Mouse (Mus musculus) embryonic facial prominence, embryonic 13.5 days (tissue): ENCODE data around the gene Edem3. TPM values are rescaled to one million over a fixed set of nuclear protein-coding genes. Genes with fewer than 3 reads are reported as not detected.
"Not testable (repeated sequence)": the region's sequence is repeated elsewhere in the genome, so short reads cannot be mapped to it uniquely, and the experiment has no call there.

ENCODE experiments used
- ATAC-seq: fragments of 200-750 bp; cut with Nextera tagmentation; 2 replicates; pipeline ENCODE4 v1.8.0; 2017; ENCODE audit warnings: low read depth; ENCODE audit not compliant: insufficient number of reproducible peaks, insufficient read depth, low FRiP score, low TSS enrichment
- H3K27ac ChIP-seq: fragments of 300-500 bp; sonication (generic); 2 replicates; pipeline ENCODE4 v1.5.1; 2015; ENCODE audit warnings: moderate library complexity, mild to moderate bottlenecking, inconsistent platforms
- H3K27me3 ChIP-seq: fragments of 300-500 bp; sonication (generic); 2 replicates; pipeline ENCODE4 v1.6.1; 2015; ENCODE audit warnings: mild to moderate bottlenecking, inconsistent platforms
- H3K36me3 ChIP-seq: fragments of 300-500 bp; sonication (generic); 2 replicates; pipeline ENCODE4 v1.6.1; 2015; ENCODE audit warnings: mild to moderate bottlenecking, inconsistent platforms
- H3K4me1 ChIP-seq: fragments of 300-500 bp; sonication (generic); 2 replicates; pipeline ENCODE4 v1.6.1; 2015; ENCODE audit warnings: inconsistent platforms
- H3K4me2 ChIP-seq: fragments of 300-500 bp; sonication (generic); 2 replicates; pipeline ENCODE4 v1.6.1; 2015; ENCODE audit warnings: moderate library complexity, mild to moderate bottlenecking, inconsistent platforms
- H3K4me3 ChIP-seq: fragments of 300-500 bp; sonication (generic); 2 replicates; pipeline ENCODE4 v1.5.1; 2015; ENCODE audit warnings: mild to moderate bottlenecking, inconsistent platforms
- H3K9ac ChIP-seq: fragments of 300-500 bp; sonication (generic); 2 replicates; pipeline ENCODE4 v1.6.1; 2015; ENCODE audit warnings: mild to moderate bottlenecking, inconsistent platforms
- H3K9me3 ChIP-seq: fragments of 300-500 bp; sonication (generic); 2 replicates; pipeline ENCODE4 v1.6.1; 2016; ENCODE audit warnings: inconsistent platforms
- WGBS: fragments of 180-500 bp; shearing (Covaris S2); methylation state at CpG from one replicate; pipeline ENCODE4 v1.1.7; 2015; ENCODE audit warnings: mixed read lengths; 5-methylcytosine and 5-hydroxymethylcytosine counted together
- polyA plus RNA-seq: library from polyadenylated mRNA; unstranded; fragments of >200 nt; fragmentation: Nextera tagmentation; extraction: Ambion mirVana; gene quantifications from 2 replicates; pipeline ENCODE4 v1.2.1, GENCODE M21; 2015

The Edem3 gene
- polyA plus RNA-seq, 1 experiment from 2014 or later = 13.8 TPM

DNA sequence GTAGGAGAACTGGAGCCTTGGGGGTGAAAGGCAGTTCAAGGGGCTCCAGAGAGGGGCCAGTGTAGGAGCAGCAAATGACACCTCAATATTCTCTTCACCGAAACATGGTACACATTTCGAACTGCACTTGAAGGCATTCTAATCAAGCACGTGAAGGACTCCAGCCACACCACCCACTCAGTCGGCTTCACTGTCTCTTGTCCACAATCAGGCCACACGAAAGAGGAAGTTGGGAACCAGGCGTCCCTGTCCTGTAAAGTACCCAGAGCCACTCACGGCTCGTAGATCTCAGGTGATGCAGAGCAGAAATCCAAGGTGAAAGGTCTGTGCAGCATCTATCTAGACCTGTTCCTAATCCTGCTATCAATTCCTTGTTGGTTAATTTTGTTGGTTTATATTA is 36.6 kb upstream of the Edem3 start:
- H3K27ac ChIP-seq = no peak overlapping the region
- H3K4me1 ChIP-seq = no peaks in the 10 kb centered on the region
- H3K4me2 ChIP-seq = no peak overlapping the region
- 86% methylated on average over 8 of the region's 8 CpGs for WGBS
- H3K9me3 ChIP-seq = no peaks in the 10 kb centered on the region
- no peaks in the 10 kb centered on the region for H3K36me3 ChIP-seq
- H3K27me3 ChIP-seq = no peaks in the 10 kb centered on the region
- no peak for ATAC-seq
- no peak overlapping the region for H3K9ac ChIP-seq
- H3K4me3 ChIP-seq = no peak overlapping the region

DNA sequence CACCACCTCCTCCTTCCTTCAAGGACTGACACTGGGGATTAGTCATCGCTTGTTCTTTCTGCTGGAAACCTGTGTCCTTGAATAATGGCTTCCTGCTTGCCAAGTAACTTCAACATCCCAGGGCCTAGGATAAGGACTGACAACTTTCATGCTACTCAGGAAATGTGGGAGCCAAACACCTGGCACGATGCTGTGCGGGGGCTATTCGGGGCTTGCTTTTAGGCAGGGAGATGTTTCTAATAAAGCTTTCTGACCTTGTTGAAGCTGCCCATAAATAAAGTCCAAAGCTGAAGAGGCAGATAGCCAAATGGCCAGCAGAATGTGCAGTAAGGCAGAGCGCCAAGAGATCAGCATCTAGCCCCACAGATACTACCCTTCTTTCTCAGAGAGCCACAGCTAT is 35.3 kb upstream of the Edem3 start:
- ATAC-seq = no peak
- no peak overlapping the region for H3K9ac ChIP-seq
- H3K27me3 ChIP-seq = no peaks in the 10 kb centered on the region
- no peaks in the 10 kb centered on the region for H3K36me3 ChIP-seq
- H3K4me1 ChIP-seq = no peaks in the 10 kb centered on the region
- 84% methylated on average over 5 of the region's 5 CpGs for WGBS
- H3K27ac ChIP-seq = no peak overlapping the region
- no peak overlapping the region for H3K4me3 ChIP-seq
- H3K9me3 ChIP-seq = no peaks in the 10 kb centered on the region
- no peak overlapping the region for H3K4me2 ChIP-seq

DNA sequence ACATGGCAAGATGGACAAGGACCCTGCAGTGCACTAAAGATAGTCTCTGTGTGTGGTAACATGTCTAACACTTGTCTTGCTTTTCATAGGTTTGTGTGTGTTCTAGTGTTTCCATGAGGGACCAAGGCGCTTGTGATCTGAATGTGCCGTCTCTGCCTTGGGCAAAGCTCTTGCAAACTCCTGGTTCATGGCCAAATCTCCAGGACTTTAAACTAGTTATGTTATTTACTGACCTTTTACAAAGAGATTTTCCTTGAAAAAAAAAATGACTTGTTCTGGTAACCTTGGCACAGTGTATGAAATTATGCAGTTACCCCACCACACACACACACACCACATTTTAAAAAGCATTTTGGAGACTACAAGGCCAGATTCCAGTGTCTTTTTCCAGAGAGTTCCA is 34.6 kb upstream of the Edem3 start:
- Histone ChIP-seq H3K9ac (no peak overlapping the region), H3K4me2 (no peak overlapping the region), H3K36me3 (no peaks in the 10 kb centered on the region), H3K27me3 (no peaks in the 10 kb centered on the region), H3K4me3 (no peak overlapping the region), H3K4me1 (no peaks in the 10 kb centered on the region), H3K27ac (no peak overlapping the region), H3K9me3 (no peaks in the 10 kb centered on the region)
- no peak for ATAC-seq
- WGBS = 75% methylated on average over 2 of the region's 2 CpGs

DNA sequence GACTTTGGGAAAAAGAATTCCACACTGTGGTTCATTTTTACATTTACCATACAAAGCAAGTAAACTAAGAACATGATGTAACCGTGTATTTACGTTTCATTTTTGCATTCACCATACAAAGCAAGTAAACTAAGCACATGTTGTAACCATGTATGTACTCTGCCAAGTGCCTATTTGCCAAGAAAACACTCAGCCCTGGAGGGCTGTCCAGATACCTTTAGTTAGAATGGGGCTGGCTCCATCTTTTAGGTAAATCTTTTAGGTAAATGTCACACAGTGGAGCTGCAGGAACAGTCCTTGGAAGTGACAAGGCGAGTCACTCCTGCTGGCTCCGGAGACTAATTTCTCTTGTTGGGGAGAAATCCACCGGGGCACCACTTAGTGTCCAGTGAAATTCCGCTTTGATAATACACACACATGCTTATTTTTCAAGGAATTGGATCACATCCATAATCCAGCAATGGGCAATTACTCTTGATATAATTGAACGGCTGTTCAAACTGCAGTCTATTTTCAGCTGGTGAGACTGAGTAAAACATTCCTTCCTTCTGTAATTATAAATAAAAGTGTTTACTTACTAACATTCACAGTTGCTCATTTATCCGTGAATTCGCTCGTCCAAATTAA is 33.7 kb upstream of the Edem3 start:
- H3K36me3 ChIP-seq = no peaks in the 10 kb centered on the region
- H3K4me3 ChIP-seq = no peak overlapping the region
- H3K9ac ChIP-seq = no peak overlapping the region
- H3K9me3 ChIP-seq = no peaks in the 10 kb centered on the region
- no peak for ATAC-seq
- H3K4me2 ChIP-seq = no peak overlapping the region
- H3K27me3 ChIP-seq = no peaks in the 10 kb centered on the region
- no peak overlapping the region for H3K27ac ChIP-seq
- no peaks in the 10 kb centered on the region for H3K4me1 ChIP-seq
- WGBS = 74% methylated on average over 10 of the region's 10 CpGs

DNA sequence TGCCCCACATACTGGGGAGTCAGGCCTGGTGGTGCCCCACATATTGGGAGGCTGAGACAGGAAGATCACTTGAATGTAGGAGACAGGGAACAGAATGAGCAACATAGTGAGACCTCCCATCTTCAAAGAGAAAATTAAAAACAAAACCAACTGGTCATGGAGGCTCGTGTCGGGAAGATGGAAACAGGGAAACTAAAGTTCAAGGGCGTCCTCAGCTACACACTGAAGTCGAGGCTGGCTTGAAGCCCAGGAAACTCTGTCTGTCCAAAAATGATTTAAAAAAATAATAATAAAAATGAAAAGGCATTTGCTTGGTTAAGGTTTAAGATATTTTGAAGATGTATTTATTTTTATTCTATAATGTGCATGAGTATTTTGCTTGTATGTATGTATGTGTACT is 31.4 kb upstream of the Edem3 start:
- Histone ChIP-seq H3K36me3 (no peaks in the 10 kb centered on the region), H3K4me3 (no peak overlapping the region), H3K27ac (no peak overlapping the region), H3K4me2 (no peak overlapping the region), H3K9me3 (no peaks in the 10 kb centered on the region), H3K27me3 (no peaks in the 10 kb centered on the region), H3K4me1 (no peaks in the 10 kb centered on the region), H3K9ac (no peak overlapping the region)
- WGBS = 81% methylated on average over 4 of the region's 4 CpGs
- no peak for ATAC-seq

DNA sequence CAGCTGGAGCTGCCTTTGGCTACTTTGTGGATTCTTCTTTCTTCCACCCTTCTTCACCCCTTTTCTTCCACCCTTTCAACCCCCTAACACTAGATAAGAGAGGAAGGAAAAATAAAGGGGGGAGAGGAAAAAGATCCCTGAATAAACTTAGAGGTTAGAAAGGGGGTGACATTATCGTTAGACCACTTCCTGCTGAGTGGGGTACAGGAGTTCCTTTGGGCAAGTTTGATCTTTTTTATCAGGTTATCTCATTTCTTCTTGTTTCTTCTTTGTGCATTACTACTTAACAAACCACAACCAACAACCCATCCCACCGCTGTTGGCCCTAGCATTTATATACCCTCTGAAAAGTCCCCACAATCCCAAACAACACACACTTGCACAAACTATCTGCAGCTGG is 29.6 kb upstream of the Edem3 start:
- ATAC-seq = no peak
- WGBS = 62% methylated on average over 2 of the region's 2 CpGs

DNA sequence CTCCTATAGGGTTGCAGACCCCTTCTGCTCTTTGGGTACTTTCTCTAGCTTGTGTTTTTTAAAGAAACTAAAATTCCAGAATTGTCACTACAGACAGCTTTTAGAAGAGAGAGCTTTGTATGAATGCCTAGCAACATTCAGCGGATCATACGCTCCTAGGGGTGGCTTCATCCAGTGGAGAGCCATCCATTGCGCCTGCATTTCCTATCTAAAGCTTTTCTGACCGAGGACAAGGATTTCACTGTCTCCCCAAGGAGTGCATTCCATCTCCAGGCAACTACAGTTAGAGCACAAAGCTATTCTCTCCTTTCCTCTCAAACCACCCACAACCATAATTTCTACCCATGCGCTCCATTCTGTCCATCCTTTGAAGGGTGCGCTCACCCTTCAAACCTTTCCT is 28.8 kb upstream of the Edem3 start:
- H3K4me1 ChIP-seq = no peaks in the 10 kb centered on the region
- H3K9ac ChIP-seq = no peak overlapping the region
- H3K36me3 ChIP-seq = no peaks in the 10 kb centered on the region
- WGBS = 78% methylated on average over 6 of the region's 6 CpGs
- H3K27me3 ChIP-seq = no peaks in the 10 kb centered on the region
- H3K27ac ChIP-seq = no peak overlapping the region
- H3K4me2 ChIP-seq = no peak overlapping the region
- no peaks in the 10 kb centered on the region for H3K9me3 ChIP-seq
- H3K4me3 ChIP-seq = no peak overlapping the region
- ATAC-seq = no peak

More for the DNA sequence above, 29.6 kb upstream of the Edem3 start:
- H3K27ac ChIP-seq = no peak overlapping the region
- H3K36me3 ChIP-seq = no peaks in the 10 kb centered on the region
- no peak overlapping the region for H3K4me2 ChIP-seq
- no peaks in the 10 kb centered on the region for H3K4me1 ChIP-seq
- no peaks in the 10 kb centered on the region for H3K9me3 ChIP-seq
- H3K4me3 ChIP-seq = no peak overlapping the region
- no peak overlapping the region for H3K9ac ChIP-seq
- H3K27me3 ChIP-seq = no peaks in the 10 kb centered on the region

DNA sequence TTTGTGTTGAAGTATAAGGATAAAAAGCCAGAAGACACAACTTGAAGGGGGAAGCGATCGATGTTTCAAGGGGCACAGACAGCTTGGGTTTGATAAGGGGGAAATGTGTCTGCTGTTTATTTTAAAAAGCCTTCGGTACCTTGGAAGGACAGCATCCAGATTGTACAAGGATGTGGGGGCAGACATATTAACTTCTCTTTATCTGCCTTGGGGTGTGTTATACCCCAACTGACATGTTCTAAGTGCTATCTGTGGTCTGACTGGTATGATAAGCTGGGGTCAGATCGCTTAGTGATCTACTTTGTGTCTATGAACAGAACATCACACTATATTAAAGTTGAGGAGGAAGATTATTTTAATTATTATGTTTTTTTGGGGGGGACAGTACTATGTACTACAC is 27.0 kb upstream of the Edem3 start:
- WGBS = 85% methylated on average over 4 of the region's 4 CpGs
- no peaks in the 10 kb centered on the region for H3K36me3 ChIP-seq
- H3K4me2 ChIP-seq = no peak overlapping the region

DNA sequence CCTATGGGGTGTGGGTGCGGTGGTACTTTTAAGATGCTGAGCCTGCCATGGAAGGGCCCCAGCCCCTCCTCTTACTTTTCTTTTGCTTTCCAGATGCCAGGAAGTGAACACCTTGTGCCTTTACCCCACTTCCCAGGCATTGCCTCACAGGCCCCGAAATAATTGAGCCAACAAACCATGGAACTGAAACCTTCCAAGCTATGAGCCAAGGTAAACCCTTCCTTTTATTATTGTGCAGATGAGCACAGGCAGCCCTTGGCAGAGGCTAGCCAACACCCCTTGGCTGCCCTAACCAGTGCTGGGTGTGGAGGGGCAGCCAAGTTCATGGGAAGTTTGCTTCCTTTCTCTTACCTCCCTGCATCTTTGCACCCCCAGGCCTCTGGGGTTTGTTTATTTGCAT is 18.0 kb upstream of the Edem3 start:
- ATAC-seq = no peak
- no peak overlapping the region for H3K9ac ChIP-seq
- H3K27me3 ChIP-seq = no peaks in the 10 kb centered on the region
- H3K27ac ChIP-seq = no peak overlapping the region
- no peak overlapping the region for H3K4me3 ChIP-seq
- no peaks in the 10 kb centered on the region for H3K4me1 ChIP-seq
- 86% methylated on average over 2 of the region's 2 CpGs for WGBS
- no peak overlapping the region for H3K4me2 ChIP-seq
- H3K9me3 ChIP-seq = no peaks in the 10 kb centered on the region
- no peaks in the 10 kb centered on the region for H3K36me3 ChIP-seq

More for the DNA sequence above, 27.0 kb upstream of the Edem3 start:
- H3K4me1 ChIP-seq = no peaks in the 10 kb centered on the region
- no peak overlapping the region for H3K27ac ChIP-seq
- no peaks in the 10 kb centered on the region for H3K9me3 ChIP-seq
- no peak for ATAC-seq
- no peak overlapping the region for H3K4me3 ChIP-seq
- no peaks in the 10 kb centered on the region for H3K27me3 ChIP-seq
- H3K9ac ChIP-seq = no peak overlapping the region

DNA sequence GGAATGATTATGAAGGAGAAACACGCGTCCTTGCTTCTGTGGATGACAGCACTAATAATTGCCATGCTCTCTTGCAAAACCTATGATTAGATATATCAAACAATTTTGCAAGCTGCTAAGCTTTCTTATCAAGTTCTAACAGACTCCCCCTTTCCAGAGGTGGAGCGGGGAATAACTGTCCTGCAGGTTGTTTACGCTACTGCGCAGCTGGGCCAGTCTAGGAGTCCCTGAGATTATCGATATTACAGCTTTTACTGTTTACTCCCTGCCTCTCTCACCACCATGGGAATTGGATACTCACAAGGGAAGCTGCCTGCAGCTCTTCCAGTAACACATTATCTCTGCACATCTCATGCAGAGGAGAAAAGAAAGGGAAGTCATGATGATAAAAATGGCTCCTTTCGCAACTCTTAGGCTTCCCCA is 14.0 kb upstream of the Edem3 start:
- Histone ChIP-seq H3K27ac (no peak overlapping the region), H3K9ac (no peak overlapping the region), H3K36me3 (no peaks in the 10 kb centered on the region), H3K9me3 (no peaks in the 10 kb centered on the region), H3K4me2 (no peak overlapping the region), H3K4me1 (no peaks in the 10 kb centered on the region), H3K4me3 (no peak overlapping the region), H3K27me3 (no peaks in the 10 kb centered on the region)
- no peak for ATAC-seq
- WGBS = 85% methylated on average over 7 of the region's 7 CpGs

DNA sequence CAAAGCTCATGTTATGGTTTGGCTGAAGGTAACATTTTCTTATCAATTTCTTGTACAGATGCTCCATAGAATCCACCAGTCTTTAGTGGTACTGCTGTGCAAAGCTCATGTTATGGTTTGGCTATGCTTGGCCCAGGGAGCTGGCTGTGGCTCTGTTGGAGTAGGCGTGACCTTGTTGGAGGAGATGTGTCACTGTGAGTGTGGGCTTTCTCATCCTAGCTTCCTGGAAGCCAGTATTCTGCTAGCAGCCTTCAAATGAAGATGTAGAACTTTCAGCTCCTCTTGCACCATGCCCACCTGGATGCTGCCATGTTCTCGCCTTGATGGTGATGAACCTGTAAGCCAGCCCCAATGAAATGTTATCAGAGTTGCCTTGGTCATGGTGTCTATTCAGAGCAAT is 5.3 kb upstream of the Edem3 start:
- not testable (repeated sequence) for H3K27me3 ChIP-seq, H3K4me2 ChIP-seq, H3K9ac ChIP-seq, H3K4me3 ChIP-seq, H3K36me3 ChIP-seq, H3K9me3 ChIP-seq, H3K27ac ChIP-seq, ATAC-seq, H3K4me1 ChIP-seq
- 91% methylated on average over 2 of the region's 2 CpGs for WGBS

DNA sequence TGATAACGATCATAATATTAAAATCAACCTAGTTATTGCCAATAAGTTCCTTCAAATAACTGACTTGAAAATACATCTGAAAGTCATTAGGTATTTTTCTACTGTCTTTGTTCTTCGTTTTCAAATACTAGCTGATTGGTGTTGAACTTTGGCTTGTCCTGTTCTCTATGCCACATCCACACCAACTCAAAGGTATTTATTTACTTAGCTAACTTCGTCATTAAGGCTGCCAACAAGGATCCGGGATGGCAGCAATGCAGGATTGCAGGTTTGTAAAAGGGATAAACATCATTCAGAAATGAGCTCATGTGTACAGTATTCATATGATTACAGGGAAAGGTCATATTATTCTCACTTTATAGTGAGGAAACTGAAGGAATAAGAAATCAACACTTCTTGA is 2.2 kb upstream of the Edem3 start:
- Histone ChIP-seq H3K4me3 (no peak overlapping the region), H3K27ac (no peak overlapping the region), H3K4me1 (peaks cover 19% of the 10 kb centered on the region), H3K9me3 (no peaks in the 10 kb centered on the region), H3K27me3 (no peaks in the 10 kb centered on the region), H3K4me2 (no peak overlapping the region), H3K36me3 (no peaks in the 10 kb centered on the region), H3K9ac (no peak overlapping the region)
- WGBS = 58% methylated on average over 4 of the region's 4 CpGs
- ATAC-seq = no peak
